ENCODE assay signal across 8 mouse cellular contexts in the genomic region with DNA sequence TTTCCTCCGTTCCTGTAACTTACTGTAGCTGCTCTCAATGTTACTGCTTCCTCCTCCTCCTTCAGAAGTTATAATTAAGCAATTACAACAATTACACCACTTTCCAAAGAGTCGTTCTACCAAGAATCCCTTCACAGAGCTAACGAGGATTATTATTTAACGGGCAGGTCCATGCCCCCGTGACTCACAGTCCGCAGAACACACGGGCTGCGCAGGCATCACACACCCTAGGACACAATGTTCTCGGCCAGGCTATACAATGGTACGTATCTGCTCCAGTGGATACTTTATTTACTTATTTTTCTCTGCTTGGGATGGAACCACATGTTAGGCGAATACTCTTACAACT. TPM values are rescaled to one million over a fixed set of nuclear protein-coding genes. Genes with fewer than 3 reads are reported as not detected.
DNase-seq lines count a peak whose midpoint lies in the region; ATAC-seq and TF ChIP-seq lines count a peak whose summit lies in the region.

No protein-coding gene starts in this region.

- no peak for DNase-seq in lung, embryonic 14.5 days
- no peak for DNase-seq in lung, postnatal 14 days
- no peak for DNase-seq in hindbrain, embryonic 10.5 days (ENCODE audit: low spot score)
- no peak for DNase-seq in ovary, adult 18-20 months (ENCODE audit: low spot score)
- DNase-seq in testis, postnatal 10 days (ENCODE audit: low spot score): no peak
- DNase-seq in adrenal gland, adult (ENCODE audit: inconsistent age in 2 of 2, low spot score in 1 of 2): no peak

- no peaks in the 10 kb centered on the region for H3K9me3 ChIP-seq in lung, embryonic 14.5 days (ENCODE audit: low read depth, low read length)
- H3K9me3 ChIP-seq in hindbrain, embryonic 10.5 days: no peaks in the 10 kb centered on the region
- no peaks in the 10 kb centered on the region for H3K9me3 ChIP-seq in limb, embryonic 15.5 days
- no peaks in the 10 kb centered on the region for H3K9me3 ChIP-seq in stomach, embryonic 14.5 days (ENCODE audit: control insufficient read depth, low read depth, low read length)

- H3K27me3 ChIP-seq in lung, embryonic 14.5 days (ENCODE audit: insufficient read depth, low read length): no peaks in the 10 kb centered on the region
- no peaks in the 10 kb centered on the region for H3K27me3 ChIP-seq in hindbrain, embryonic 10.5 days (ENCODE audit: insufficient read depth, poor library complexity, severe bottlenecking)
- H3K27me3 ChIP-seq in limb, embryonic 15.5 days: no peaks in the 10 kb centered on the region
- no peaks in the 10 kb centered on the region for H3K27me3 ChIP-seq in stomach, embryonic 14.5 days (ENCODE audit: control insufficient read depth, insufficient read depth, low read length)

- H3K36me3 ChIP-seq in lung, embryonic 14.5 days (ENCODE audit: insufficient read depth): peaks cover 20% of the 10 kb centered on the region
- peaks cover 31% of the 10 kb centered on the region for H3K36me3 ChIP-seq in hindbrain, embryonic 10.5 days
- peaks cover 15% of the 10 kb centered on the region for H3K36me3 ChIP-seq in limb, embryonic 15.5 days
- H3K36me3 ChIP-seq in stomach, embryonic 14.5 days (ENCODE audit: control insufficient read depth, insufficient read depth, low read length): peaks cover 4% of the 10 kb centered on the region; the same call in 1 of the 2 replicates

- H3K4me3 ChIP-seq in lung, embryonic 14.5 days (ENCODE audit: low read depth, low read length): peak overlapping the region; percentile 46
- H3K4me3 ChIP-seq in hindbrain, embryonic 10.5 days: peak overlapping the region; percentile 58
- peak overlapping the region; percentile 43 for H3K4me3 ChIP-seq in limb, embryonic 15.5 days
- H3K4me3 ChIP-seq in stomach, embryonic 14.5 days (ENCODE audit: low read depth, low read length): peak overlapping the region; percentile 42

- no peak overlapping the region for H3K27ac ChIP-seq in lung, embryonic 14.5 days (ENCODE audit: low read depth)
- peak overlapping the region; percentile 83 for H3K27ac ChIP-seq in hindbrain, embryonic 10.5 days
- peak overlapping the region; percentile 43; the same call in 1 of the 2 replicates for H3K27ac ChIP-seq in limb, embryonic 15.5 days
- no peak overlapping the region for H3K27ac ChIP-seq in stomach, embryonic 14.5 days (ENCODE audit: low read length)

- no peak for TF ChIP-seq CTCF in lung, embryonic 14.5 days (IDR thresholded peaks at IDR 0.05; ENCODE audit: low read depth)

- no peaks in the 10 kb centered on the region for H3K4me1 ChIP-seq in lung, embryonic 14.5 days (ENCODE audit: insufficient read depth)
- peaks cover 13% of the 10 kb centered on the region for H3K4me1 ChIP-seq in hindbrain, embryonic 10.5 days (replicated peaks)
- H3K4me1 ChIP-seq in limb, embryonic 15.5 days: peaks cover 14% of the 10 kb centered on the region
- H3K4me1 ChIP-seq in stomach, embryonic 14.5 days (ENCODE audit: control insufficient read depth, insufficient read depth, low read length): no peaks in the 10 kb centered on the region

- H3K4me2 ChIP-seq in lung, embryonic 14.5 days: peak overlapping the region; percentile 94
- H3K4me2 ChIP-seq in limb, embryonic 15.5 days: peak overlapping the region; percentile 84
- peak overlapping the region; percentile 94 for H3K4me2 ChIP-seq in stomach, embryonic 14.5 days (replicated peaks; ENCODE audit: low read depth, low read length)

- peak overlapping the region; percentile 62 for H3K9ac ChIP-seq in lung, embryonic 14.5 days
- peak overlapping the region; percentile 35 for H3K9ac ChIP-seq in limb, embryonic 15.5 days
- H3K9ac ChIP-seq in stomach, embryonic 14.5 days (replicated peaks; ENCODE audit: low read depth, low read length): peak overlapping the region; percentile 42

- no peak for ATAC-seq in lung, embryonic 14.5 days (ENCODE audit: insufficient read depth)
- ATAC-seq in limb, embryonic 15.5 days (ENCODE audit: insufficient number of reproducible peaks, low FRiP score, low TSS enrichment, low read depth): no peak
- no peak for ATAC-seq in stomach, embryonic 14.5 days (ENCODE audit: insufficient number of reproducible peaks, insufficient read depth, low FRiP score, low read depth)

- WGBS in lung, embryonic 14.5 days: 27% methylated on average over 11 of the region's 11 CpGs
- 27% methylated on average over 11 of the region's 11 CpGs for WGBS in hindbrain, embryonic 10.5 days
- 17% methylated on average over 11 of the region's 11 CpGs for WGBS in limb, embryonic 15.5 days
- 19% methylated on average over 11 of the region's 11 CpGs for WGBS in stomach, embryonic 14.5 days

RNA-seq across cellular contexts. Expression of a gene that starts 11.8 kb away (rescaled TPM):
- 187 and 192 TPM in 2 replicates for polyA plus RNA-seq in lung, embryonic 14.5 days (2014; fragmentation: Nextera tagmentation; extraction: Ambion mirVana)
- polyA plus RNA-seq in hindbrain, embryonic 10.5 days (2016; fragmentation: Nextera tagmentation; extraction: Ambion mirVana): 167 and 177 TPM in 2 replicates
- polyA plus RNA-seq in limb, embryonic 15.5 days (2015; fragmentation: Nextera tagmentation; extraction: Ambion mirVana): 140 and 149 TPM in 2 replicates
- 143 and 177 TPM in 2 replicates for polyA plus RNA-seq in stomach, embryonic 14.5 days (2014; fragmentation: Nextera tagmentation; extraction: Ambion mirVana)

RNA-seq across cellular contexts. Expression of a gene that starts 12.1 kb away (rescaled TPM):
- 175 and 182 TPM in 2 replicates for polyA plus RNA-seq in lung, embryonic 14.5 days (2014; fragmentation: Nextera tagmentation; extraction: Ambion mirVana)
- polyA plus RNA-seq in hindbrain, embryonic 10.5 days (2016; fragmentation: Nextera tagmentation; extraction: Ambion mirVana): 276 and 312 TPM in 2 replicates
- 175 and 188 TPM in 2 replicates for polyA plus RNA-seq in limb, embryonic 15.5 days (2015; fragmentation: Nextera tagmentation; extraction: Ambion mirVana)
- polyA plus RNA-seq in stomach, embryonic 14.5 days (2014; fragmentation: Nextera tagmentation; extraction: Ambion mirVana): 148 and 150 TPM in 2 replicates

RNA-seq across cellular contexts. Expression of a gene that starts 15.5 kb away (rescaled TPM):
- polyA plus RNA-seq in lung, embryonic 14.5 days (2014; fragmentation: Nextera tagmentation; extraction: Ambion mirVana): 0.26 TPM in 1 of 2 replicates, not detected in the other
- not detected in 2 replicates for polyA plus RNA-seq in hindbrain, embryonic 10.5 days (2016; fragmentation: Nextera tagmentation; extraction: Ambion mirVana)
- 0.22 and 0.42 TPM in 2 replicates for polyA plus RNA-seq in limb, embryonic 15.5 days (2015; fragmentation: Nextera tagmentation; extraction: Ambion mirVana)
- polyA plus RNA-seq in stomach, embryonic 14.5 days (2014; fragmentation: Nextera tagmentation; extraction: Ambion mirVana): not detected in 2 replicates

RNA-seq across cellular contexts. Expression of a gene that starts 21.4 kb away (rescaled TPM):
- polyA plus RNA-seq in lung, embryonic 14.5 days (2014; fragmentation: Nextera tagmentation; extraction: Ambion mirVana): 78.3 and 80.3 TPM in 2 replicates
- polyA plus RNA-seq in hindbrain, embryonic 10.5 days (2016; fragmentation: Nextera tagmentation; extraction: Ambion mirVana): 65.1 and 72.5 TPM in 2 replicates
- 102 and 117 TPM in 2 replicates for polyA plus RNA-seq in limb, embryonic 15.5 days (2015; fragmentation: Nextera tagmentation; extraction: Ambion mirVana)
- 95.8 and 99.8 TPM in 2 replicates for polyA plus RNA-seq in stomach, embryonic 14.5 days (2014; fragmentation: Nextera tagmentation; extraction: Ambion mirVana)

RNA-seq across cellular contexts. Expression of a gene that starts 36.0 kb away (rescaled TPM):
- polyA plus RNA-seq in lung, embryonic 14.5 days (2014; fragmentation: Nextera tagmentation; extraction: Ambion mirVana): 4.5 and 8.0 TPM in 2 replicates
- 3.8 and 8.2 TPM in 2 replicates for polyA plus RNA-seq in hindbrain, embryonic 10.5 days (2016; fragmentation: Nextera tagmentation; extraction: Ambion mirVana)
- polyA plus RNA-seq in limb, embryonic 15.5 days (2015; fragmentation: Nextera tagmentation; extraction: Ambion mirVana): 3.4 and 10.1 TPM in 2 replicates
- 5.7 and 8.2 TPM in 2 replicates for polyA plus RNA-seq in stomach, embryonic 14.5 days (2014; fragmentation: Nextera tagmentation; extraction: Ambion mirVana)

Comparison
In these comparisons a context has a peak if more than half of its experiments do, and no peak if none do; other contexts are left out.
1. H3K27ac ChIP-seq: peak in hindbrain, embryonic 10.5 days (single experiment) and limb, embryonic 15.5 days (single experiment); none in lung, embryonic 14.5 days (single experiment) and stomach, embryonic 14.5 days (single experiment).
2. Peak in every context shown above with its lines, with median percentiles within 50 percentile points of each other: H3K4me2 ChIP-seq, H3K4me3 ChIP-seq and H3K9ac ChIP-seq.